Mouse (Mus musculus) liver, adult 2 months (tissue): ENCODE measurements around the gene Sorcs1.

Source experiments
- CTCF ChIP-seq: fragments of 200-500 bp; IDR thresholded peaks from 2 replicates; pipeline ENCODE4 v1.5.1; 2011; ENCODE audit warnings: low read depth, low read length, control low read depth
- POLR2A ChIP-seq: fragments of 200-500 bp; IDR thresholded peaks from 2 replicates; pipeline ENCODE4 v1.6.1; 2011; ENCODE audit warnings: low read length, control low read depth; ENCODE audit not compliant: insufficient read depth; ENCODE audit errors: extremely low read depth

DNA sequence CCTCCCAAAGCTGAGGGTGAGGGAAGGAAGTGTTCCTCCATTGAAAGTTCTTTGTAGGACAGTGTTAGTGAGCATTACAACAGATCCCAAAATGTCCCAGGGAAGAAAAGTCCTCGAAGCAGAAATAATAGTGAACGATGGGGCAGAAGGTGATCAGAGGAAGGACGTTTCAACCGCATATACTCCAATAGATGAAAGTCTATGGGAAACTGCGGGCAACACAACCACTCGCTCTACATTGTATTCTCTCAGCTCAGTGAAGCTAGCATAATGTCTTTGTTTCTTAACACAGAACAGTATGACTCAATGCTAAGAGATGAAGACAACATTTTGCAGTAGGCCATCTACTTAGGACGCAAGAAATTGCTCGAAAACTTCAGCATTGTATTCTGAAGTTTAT, 339.2 kb downstream of the Sorcs1 start:
- TF ChIP-seq CTCF = no peak
- TF ChIP-seq POLR2A = no peak
